Mouse (Mus musculus): ENCODE results near the gene Pip4k2c. TPM values are rescaled to one million over a fixed set of nuclear protein-coding genes. Genes with fewer than 3 reads are reported as not detected.

Gene Pip4k2c
- polyA plus RNA-seq, 1 experiment: 22.5 TPM

DNA sequence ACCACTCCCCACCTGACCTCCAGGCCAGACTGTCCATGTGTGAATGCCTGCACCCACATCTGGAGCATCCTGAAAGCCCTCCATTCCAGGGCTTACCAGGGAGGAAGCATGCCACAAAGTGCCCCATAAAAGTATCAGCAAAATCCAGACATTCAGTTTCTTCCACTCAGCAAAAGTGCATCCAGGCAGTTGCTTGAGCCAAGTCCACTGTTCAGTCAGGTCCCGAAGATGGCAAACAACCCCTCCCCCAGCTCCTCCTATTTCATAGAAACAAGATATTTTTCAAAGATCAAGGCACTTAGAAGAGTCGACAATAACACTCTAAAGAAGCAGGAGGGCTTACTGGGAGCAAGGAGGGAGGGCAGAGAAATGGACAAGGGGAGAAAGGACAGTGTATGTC, 12.9 kb downstream of the Pip4k2c start:
- H3ac ChIP-seq (ENCODE audit: control insufficient read depth, insufficient read length): no peak overlapping the region
- no peak overlapping the region for H3K4me3 ChIP-seq
- TF ChIP-seq POLR2A (IDR thresholded peaks at IDR 0.05; ENCODE audit: insufficient read length, low read depth) (no peak), TCF3 (IDR thresholded peaks at IDR 0.05; ENCODE audit: insufficient read length, low read depth) (no peak), TCF12 (IDR thresholded peaks at IDR 0.05; ENCODE audit: insufficient read depth, poor library complexity, severe bottlenecking) (no peak), CEBPB (IDR thresholded peaks at IDR 0.05; ENCODE audit: insufficient read depth, poor library complexity, severe bottlenecking) (no peak), E2F4 (IDR thresholded peaks at IDR 0.05; ENCODE audit: insufficient read depth) (no peak), SRF (IDR thresholded peaks at IDR 0.05; ENCODE audit: control insufficient read depth, insufficient read length, low read depth) (no peak), MAX (IDR thresholded peaks at IDR 0.05; ENCODE audit: low read depth) (no peak), USF1 (IDR thresholded peaks at IDR 0.05; ENCODE audit: low read depth) (no peak), POLR2AphosphoS2 (IDR thresholded peaks at IDR 0.05; ENCODE audit: insufficient read length, low read depth) (no peak), REST (IDR thresholded peaks at IDR 0.05; ENCODE audit: insufficient read depth, insufficient read length) (no peak), MYOD1 (IDR thresholded peaks at IDR 0.05; ENCODE audit: control insufficient read depth in 1 of 3, insufficient read length in 2 of 3, low read depth in 2 of 3) (no peak), MYOG (IDR thresholded peaks at IDR 0.05; ENCODE audit: control insufficient read depth in 1 of 3, insufficient read depth in 1 of 3, insufficient read length in 2 of 3, low read depth in 2 of 3) (no peak)
- peaks cover 2% of the 10 kb centered on the region for H3K79me2 ChIP-seq (ENCODE audit: control insufficient read depth, insufficient read depth)
- H3K36me3 ChIP-seq (ENCODE audit: control insufficient read depth, insufficient read depth): peaks cover 7% of the 10 kb centered on the region
- H3K27me3 ChIP-seq (ENCODE audit: control insufficient read depth, insufficient read depth, insufficient read length): no peaks in the 10 kb centered on the region
- no peak overlapping the region for H3K4me2 ChIP-seq (ENCODE audit: low read depth)

DNA sequence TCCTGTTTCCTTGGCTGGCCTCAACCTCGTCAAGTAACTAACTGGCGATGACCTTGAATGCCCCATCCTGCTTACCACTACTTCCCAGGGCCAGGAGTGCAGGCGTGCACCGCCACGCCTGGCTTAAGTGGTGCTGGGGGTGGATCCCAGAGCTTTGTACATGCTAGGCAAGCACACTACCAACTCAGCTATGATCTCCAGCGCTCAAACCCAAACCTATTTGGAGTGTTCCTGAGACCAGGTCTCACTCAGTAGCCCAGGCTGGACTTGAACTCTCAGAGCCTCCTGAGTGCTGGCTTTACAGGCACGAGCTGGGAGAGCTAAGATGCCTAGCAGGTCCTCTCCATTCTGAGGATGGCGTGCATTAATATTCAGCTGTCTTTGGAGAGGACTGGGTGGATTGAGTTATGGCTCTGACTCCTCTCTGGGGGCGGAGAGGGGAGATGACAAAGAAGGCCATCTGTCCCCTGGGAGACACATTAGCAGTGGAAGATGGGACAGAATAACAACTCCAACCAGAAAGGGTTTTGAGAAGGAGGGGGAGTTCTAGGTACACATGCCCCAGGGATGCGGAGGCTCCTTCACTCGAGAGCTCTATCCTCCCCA, 13.8 kb downstream of the Pip4k2c start:
- H3K4me3 ChIP-seq: no peak overlapping the region
- TF ChIP-seq POLR2AphosphoS2 (IDR thresholded peaks at IDR 0.05; ENCODE audit: insufficient read length, low read depth): peak; percentile 6
- TF ChIP-seq USF1 (IDR thresholded peaks at IDR 0.05; ENCODE audit: low read depth): no peak
- no peak for TF ChIP-seq MAX (IDR thresholded peaks at IDR 0.05; ENCODE audit: low read depth)
- no peak for TF ChIP-seq CEBPB (IDR thresholded peaks at IDR 0.05; ENCODE audit: insufficient read depth, poor library complexity, severe bottlenecking)
- no peak for TF ChIP-seq MYOD1 (IDR thresholded peaks at IDR 0.05; ENCODE audit: control insufficient read depth in 1 of 3, insufficient read length in 2 of 3, low read depth in 2 of 3)
- TF ChIP-seq POLR2A (IDR thresholded peaks at IDR 0.05; ENCODE audit: insufficient read length, low read depth): no peak
- no peak for TF ChIP-seq MYOG (IDR thresholded peaks at IDR 0.05; ENCODE audit: control insufficient read depth in 1 of 3, insufficient read depth in 1 of 3, insufficient read length in 2 of 3, low read depth in 2 of 3)
- no peaks in the 10 kb centered on the region for H3K27me3 ChIP-seq (ENCODE audit: control insufficient read depth, insufficient read depth, insufficient read length)
- H3K79me2 ChIP-seq (ENCODE audit: control insufficient read depth, insufficient read depth): peaks cover 2% of the 10 kb centered on the region
- no peak overlapping the region for H3ac ChIP-seq (ENCODE audit: control insufficient read depth, insufficient read length)
- H3K36me3 ChIP-seq (ENCODE audit: control insufficient read depth, insufficient read depth): peaks cover 5% of the 10 kb centered on the region
- H3K4me2 ChIP-seq (ENCODE audit: low read depth): no peak overlapping the region

DNA sequence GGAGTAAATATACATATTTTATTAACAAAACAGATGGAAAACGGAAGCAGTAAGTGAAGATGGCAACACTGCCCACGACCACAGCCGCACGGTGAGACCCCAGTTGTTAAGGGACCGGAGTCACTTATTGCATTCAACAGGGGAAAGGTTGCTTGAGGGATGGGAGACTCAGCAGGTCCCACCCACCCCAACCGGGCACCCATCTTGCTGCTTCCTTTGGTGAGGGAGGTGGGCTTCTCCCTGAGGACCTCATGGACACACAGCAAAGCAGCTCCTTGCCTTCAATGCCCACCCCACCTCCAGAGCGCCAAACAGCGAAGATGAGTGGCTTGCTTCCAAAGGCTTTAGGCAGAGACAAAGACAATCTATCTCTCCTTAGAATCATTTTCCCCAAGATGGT, 14.3 kb downstream of the Pip4k2c start:
- Histone ChIP-seq H3K4me3 (peak overlapping the region; percentile 93), H3K27me3 (ENCODE audit: control insufficient read depth, insufficient read depth, insufficient read length) (no peaks in the 10 kb centered on the region), H3ac (ENCODE audit: control insufficient read depth, insufficient read length) (no peak overlapping the region), H3K4me2 (ENCODE audit: low read depth) (no peak overlapping the region), H3K79me2 (ENCODE audit: control insufficient read depth, insufficient read depth) (peaks cover 2% of the 10 kb centered on the region), H3K36me3 (ENCODE audit: control insufficient read depth, insufficient read depth) (peaks cover 5% of the 10 kb centered on the region)
- TF ChIP-seq MAX (IDR thresholded peaks at IDR 0.05; ENCODE audit: low read depth) (no peak), POLR2AphosphoS2 (IDR thresholded peaks at IDR 0.05; ENCODE audit: insufficient read length, low read depth) (no peak), USF1 (IDR thresholded peaks at IDR 0.05; ENCODE audit: low read depth) (no peak), SRF (IDR thresholded peaks at IDR 0.05; ENCODE audit: control insufficient read depth, insufficient read length, low read depth) (no peak), MYOG (IDR thresholded peaks at IDR 0.05; ENCODE audit: control insufficient read depth in 1 of 3, insufficient read depth in 1 of 3, insufficient read length in 2 of 3, low read depth in 2 of 3) (no peak), REST (IDR thresholded peaks at IDR 0.05; ENCODE audit: insufficient read depth, insufficient read length) (no peak), CEBPB (IDR thresholded peaks at IDR 0.05; ENCODE audit: insufficient read depth, poor library complexity, severe bottlenecking) (no peak), MYOD1 (IDR thresholded peaks at IDR 0.05; ENCODE audit: control insufficient read depth in 1 of 3, insufficient read length in 2 of 3, low read depth in 2 of 3) (no peak), TCF12 (IDR thresholded peaks at IDR 0.05; ENCODE audit: insufficient read depth, poor library complexity, severe bottlenecking) (no peak), TCF3 (IDR thresholded peaks at IDR 0.05; ENCODE audit: insufficient read length, low read depth) (no peak), POLR2A (IDR thresholded peaks at IDR 0.05; ENCODE audit: insufficient read length, low read depth) (no peak), E2F4 (IDR thresholded peaks at IDR 0.05; ENCODE audit: insufficient read depth) (no peak)

DNA sequence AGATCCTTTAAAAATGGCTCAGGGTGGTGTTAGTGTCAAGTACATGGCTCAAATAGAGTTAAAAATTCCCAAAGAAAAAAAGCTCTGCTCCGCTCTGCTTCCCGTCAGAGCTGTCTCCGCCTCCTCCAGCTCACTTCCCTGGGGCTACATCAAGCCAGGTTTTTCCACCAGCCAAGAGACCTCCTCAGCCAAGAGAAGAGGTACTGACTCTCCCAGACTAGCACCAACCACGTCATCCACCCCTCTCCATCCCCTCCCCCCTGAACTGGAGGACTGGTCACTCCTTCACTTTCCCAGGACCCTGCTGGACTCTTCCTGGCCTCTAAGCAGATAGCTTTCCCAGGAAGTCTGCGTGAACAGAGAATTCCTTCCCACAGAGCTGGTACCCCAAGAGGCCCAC, 15.0 kb downstream of the Pip4k2c start:
- peak overlapping the region; percentile 93 for H3K4me3 ChIP-seq

More for the DNA sequence above, 15.0 kb downstream of the Pip4k2c start:
- TF ChIP-seq CEBPB (IDR thresholded peaks at IDR 0.05; ENCODE audit: insufficient read depth, poor library complexity, severe bottlenecking) (no peak), SRF (IDR thresholded peaks at IDR 0.05; ENCODE audit: control insufficient read depth, insufficient read length, low read depth) (no peak), USF1 (IDR thresholded peaks at IDR 0.05; ENCODE audit: low read depth) (no peak), MYOG (IDR thresholded peaks at IDR 0.05; ENCODE audit: control insufficient read depth in 1 of 3, insufficient read depth in 1 of 3, insufficient read length in 2 of 3, low read depth in 2 of 3) (no peak), MYOD1 (IDR thresholded peaks at IDR 0.05; ENCODE audit: control insufficient read depth in 1 of 3, insufficient read length in 2 of 3, low read depth in 2 of 3) (no peak), REST (IDR thresholded peaks at IDR 0.05; ENCODE audit: insufficient read depth, insufficient read length) (no peak), MAX (IDR thresholded peaks at IDR 0.05; ENCODE audit: low read depth) (no peak), E2F4 (IDR thresholded peaks at IDR 0.05; ENCODE audit: insufficient read depth) (no peak), TCF3 (IDR thresholded peaks at IDR 0.05; ENCODE audit: insufficient read length, low read depth) (no peak), TCF12 (IDR thresholded peaks at IDR 0.05; ENCODE audit: insufficient read depth, poor library complexity, severe bottlenecking) (no peak), POLR2A (IDR thresholded peaks at IDR 0.05; ENCODE audit: insufficient read length, low read depth) (no peak), POLR2AphosphoS2 (IDR thresholded peaks at IDR 0.05; ENCODE audit: insufficient read length, low read depth) (no peak)
- Histone ChIP-seq H3K36me3 (ENCODE audit: control insufficient read depth, insufficient read depth) (peaks cover 5% of the 10 kb centered on the region), H3ac (ENCODE audit: control insufficient read depth, insufficient read length) (peak overlapping the region; percentile 75), H3K4me2 (ENCODE audit: low read depth) (peak overlapping the region; percentile 99), H3K79me2 (ENCODE audit: control insufficient read depth, insufficient read depth) (peaks cover 2% of the 10 kb centered on the region), H3K27me3 (ENCODE audit: control insufficient read depth, insufficient read depth, insufficient read length) (no peaks in the 10 kb centered on the region)
